Mouse (Mus musculus) thymus, postnatal 25 days (tissue): Measurements from ENCODE around the gene Gm31371.
"Not testable (repeated sequence)": the region's sequence is repeated elsewhere in the genome, so short reads cannot be mapped to it uniquely, and the experiment has no call there.

Experiments
- DNase-seq: peaks from one replicate; pipeline ENCODE4 v3.0.0; 2022

The Gm31371 gene

DNA sequence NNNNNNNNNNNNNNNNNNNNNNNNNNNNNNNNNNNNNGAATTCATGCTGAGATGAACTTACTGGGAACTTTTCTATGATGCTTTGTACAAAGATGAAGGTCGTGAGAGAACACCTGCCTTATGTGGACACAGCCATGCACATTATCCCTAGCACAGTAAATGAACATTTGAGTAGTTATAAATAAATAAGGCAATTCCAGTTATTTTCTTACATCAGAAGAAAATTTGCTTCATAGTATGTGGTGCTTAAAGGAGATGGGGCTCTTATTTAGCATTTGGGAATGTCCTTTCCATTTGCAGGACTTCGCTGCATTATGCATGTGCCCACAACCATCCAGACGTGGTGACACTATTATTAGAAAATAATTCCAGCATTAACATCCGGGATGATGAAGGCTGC, at the start of gene Gm31371:
TSS of gene Gm31371 (plus strand) at position 301 of the 400 bp plus-strand sequence.
- not testable (repeated sequence) for DNase-seq

DNA sequence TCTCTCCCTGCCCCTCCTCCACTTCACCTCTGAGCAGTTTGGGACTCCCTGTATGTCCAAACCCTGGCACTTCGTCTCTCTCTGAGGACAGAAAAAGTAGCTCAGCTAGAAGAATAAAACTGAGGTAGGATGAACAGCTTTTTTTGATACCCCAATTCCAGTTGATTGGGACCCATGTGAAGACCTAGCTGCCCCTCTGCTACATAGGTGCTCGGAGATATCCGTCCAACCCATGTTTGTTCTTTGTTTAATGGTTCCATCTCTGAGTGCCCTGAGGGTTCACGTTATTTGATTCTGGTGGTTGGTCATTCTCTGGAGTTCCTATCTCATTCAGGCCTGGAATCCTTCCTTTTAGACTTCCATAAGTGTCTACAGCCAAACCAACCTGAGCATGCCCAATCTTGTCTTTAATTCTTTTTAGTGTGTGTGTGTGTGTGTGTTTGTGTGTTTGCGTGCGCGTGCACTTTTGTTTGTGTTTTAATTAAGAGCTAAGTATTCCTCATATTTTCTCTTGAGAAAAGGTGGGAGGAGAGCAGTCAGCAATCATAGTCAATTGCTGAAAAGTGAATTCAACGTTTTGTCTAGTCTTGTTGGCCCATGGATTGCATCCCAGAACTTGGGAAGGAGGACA, 3.3 kb downstream of the Gm31371 start:
- DNase-seq: not testable (repeated sequence)

DNA sequence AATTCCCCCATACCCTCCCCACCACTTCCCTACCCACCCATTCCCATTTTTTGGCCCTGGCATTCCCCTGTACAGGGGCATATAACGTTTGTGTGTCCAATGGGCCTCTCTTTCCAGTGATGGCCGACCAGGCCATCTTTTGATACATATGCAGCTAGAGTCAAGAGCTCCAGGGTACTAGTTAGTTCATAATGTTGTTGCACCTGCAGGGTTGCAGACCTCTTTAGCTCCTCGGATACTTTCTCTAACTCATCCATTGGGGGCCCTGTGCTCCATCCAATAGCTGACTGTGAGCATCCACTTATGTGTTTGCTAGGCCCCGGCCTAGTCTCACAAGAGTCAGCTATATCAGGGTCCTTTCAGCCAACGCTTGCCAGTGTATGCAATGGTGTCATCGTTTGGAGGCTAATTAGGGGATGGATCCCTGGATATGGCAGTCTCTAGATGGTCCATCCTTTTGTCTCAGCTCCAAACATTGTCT, 5.7 kb downstream of the Gm31371 start:
- not testable (repeated sequence) for DNase-seq

DNA sequence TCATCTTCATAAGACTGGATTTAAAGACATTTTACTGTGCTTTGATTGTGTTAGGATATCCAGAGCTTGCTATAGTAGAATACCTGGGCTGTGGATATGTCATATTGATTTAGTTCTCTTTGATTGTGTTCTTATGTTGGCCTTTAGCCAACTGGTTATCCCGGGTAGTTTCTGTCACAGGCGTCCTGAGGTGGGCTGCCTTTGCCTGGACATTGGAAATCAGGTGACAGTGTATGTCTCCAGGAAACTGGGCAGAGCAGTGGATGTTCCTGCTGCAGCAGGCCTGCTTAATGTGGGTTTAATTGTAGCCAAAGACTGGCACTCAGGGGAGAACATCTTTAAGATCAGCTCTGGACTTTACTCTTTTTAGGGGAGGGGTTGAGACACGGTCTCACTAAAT, 15.9 kb downstream of the Gm31371 start:
- DNase-seq: not testable (repeated sequence)

DNA sequence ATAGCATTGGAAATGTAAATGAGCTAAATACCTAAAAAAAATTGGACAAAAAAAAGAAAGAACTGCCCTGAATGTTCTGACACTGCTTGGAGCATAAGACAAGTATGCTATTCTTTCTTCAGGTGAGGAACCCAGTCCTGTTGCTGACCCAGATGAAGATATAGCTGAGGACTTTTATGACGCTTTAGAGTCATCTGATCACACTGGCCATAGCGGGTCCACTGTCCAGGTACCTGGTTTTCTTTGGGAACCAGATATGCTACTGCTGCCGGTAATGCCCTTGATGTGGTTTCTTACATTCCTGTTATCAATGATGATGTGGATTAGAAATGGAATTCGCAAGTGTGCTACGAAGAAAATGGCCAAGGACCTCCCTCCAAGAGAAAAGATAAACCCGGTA, 31.1 kb downstream of the Gm31371 start:
- peak; percentile 3 for DNase-seq

DNA sequence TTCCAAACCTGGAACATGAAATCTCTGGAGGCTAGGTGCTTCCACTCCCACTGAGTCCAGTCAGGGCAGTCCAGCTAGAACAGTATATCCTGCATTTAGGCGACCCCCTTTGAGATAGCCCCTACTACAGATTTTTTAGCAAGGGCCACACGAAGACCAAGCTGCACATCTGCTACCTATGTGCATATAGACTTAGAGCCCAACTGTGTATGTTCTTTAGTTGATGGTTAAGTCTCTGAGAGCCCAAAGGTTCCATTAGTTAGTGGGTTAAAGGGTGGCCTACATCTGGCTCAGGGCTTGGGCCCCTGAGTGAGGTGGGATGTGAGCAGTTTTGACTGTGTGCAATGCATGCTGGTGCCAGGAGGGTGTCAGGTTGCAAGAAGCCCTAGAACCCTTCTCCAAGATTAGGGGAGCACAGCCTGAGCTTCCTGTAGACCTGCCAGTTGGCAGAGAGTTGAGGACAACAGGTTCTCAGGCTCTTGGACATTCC, 32.4 kb downstream of the Gm31371 start:
- DNase-seq: not testable (repeated sequence)

DNA sequence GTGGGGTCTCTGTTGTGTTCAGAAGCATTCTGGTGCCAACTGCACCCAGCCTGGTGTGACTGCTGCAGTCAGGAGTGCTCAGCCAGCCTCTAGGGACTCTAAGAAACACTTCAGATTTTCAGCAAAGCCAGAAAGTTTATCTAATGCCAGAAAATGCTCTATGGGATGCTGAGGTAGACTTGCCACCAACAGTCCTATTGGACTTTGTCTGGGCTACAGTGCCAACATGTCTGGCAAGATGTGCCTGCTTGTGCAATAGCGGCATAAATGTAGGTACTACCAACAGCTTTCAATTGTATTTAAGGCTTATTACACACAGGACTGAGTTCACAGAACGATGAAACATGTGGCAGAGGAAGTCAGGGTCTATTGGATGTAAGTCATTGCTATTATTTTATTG, 57.7 kb downstream of the Gm31371 start:
- DNase-seq: no peak

DNA sequence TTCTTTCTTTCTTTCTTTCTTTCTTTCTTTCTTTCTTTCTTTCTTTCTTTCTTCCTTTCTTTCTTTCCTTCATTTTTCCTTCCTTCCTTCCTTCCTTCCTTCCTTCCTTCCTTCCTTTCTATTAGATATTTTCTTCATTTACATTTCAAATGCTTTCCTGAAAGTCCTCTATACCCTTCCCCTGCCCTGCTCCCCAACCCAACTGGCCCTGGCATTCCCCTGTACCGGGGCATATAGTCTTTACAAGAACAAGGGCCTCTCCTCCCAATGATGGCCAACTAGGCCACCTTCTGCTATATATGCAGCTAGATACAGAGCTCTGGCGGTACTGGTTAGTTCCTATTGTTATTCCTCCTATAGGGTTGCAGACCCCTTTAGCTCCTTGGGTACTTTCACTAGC, 60.6 kb downstream of the Gm31371 start:
- not testable (repeated sequence) for DNase-seq

DNA sequence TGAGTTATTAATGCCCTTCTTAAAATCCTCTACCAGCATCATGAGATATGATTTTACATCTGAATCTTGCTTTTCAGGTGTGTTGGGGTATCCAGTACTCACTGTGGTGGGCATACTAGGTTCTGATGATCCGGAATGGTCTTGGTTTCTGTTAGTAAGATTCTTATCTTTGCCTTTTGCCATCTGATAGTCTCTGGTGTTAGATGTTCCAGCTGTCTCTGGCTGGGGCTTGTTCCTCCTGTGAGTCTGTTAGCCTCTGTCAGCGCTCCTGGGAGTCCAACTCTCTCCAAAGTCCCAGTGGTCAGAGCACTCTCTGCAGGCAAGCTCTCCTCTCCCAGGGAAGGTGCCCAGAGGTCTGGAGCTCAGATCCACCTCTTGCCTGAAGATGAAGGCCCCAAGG, 65.0 kb downstream of the Gm31371 start:
- peak; percentile 6 for DNase-seq

DNA sequence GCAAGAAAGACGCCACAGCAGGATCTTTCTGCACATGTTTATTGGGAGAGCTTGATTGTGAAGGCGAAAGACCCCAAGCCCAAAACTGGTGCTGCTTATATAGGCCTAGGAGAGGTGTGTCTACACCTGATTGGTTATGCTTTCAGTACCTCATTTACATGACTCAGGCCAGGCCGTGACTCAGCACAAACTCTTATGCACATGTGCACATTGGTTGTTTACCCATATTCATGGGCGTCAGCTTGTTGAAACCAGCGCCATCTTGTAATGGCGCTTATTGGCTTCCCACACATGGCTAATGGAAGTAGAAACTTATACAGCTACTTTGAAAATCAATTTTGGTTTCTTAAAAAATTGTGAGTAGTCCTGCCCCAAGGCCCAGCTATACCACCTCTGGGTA, 72.0 kb downstream of the Gm31371 start:
- DNase-seq: not testable (repeated sequence)
